Mouse (Mus musculus) MEL (cell line): ENCODE results near the gene Plekhm3. TPM values are rescaled to one million over a fixed set of nuclear protein-coding genes. Genes with fewer than 3 reads are reported as not detected.
A peak's percentile ranks its signal among the peaks of the same experiment; 100 is the strongest.

Experiments
- DNase-seq: peaks from one replicate; pipeline ENCODE4 v3.0.0; 2011; ENCODE audit warnings: low read depth, low spot score
- H3K27ac ChIP-seq: 2 replicates; pipeline ENCODE4 v1.5.1; 2012; ENCODE audit warnings: low read depth, mild to moderate bottlenecking, control low read depth, low read length, moderate library complexity; ENCODE audit not compliant: control insufficient read depth
- H3K27me3 ChIP-seq, 2 experiments: fragments of 150-350 bp in 1 of 2; sonication (generic) in 1 of 2; 2 replicates each; pipeline ENCODE4 v1.6.1; 2012; ENCODE audit warnings: low read length in 2 of 2, mild to moderate bottlenecking in 2 of 2, improper control_type of control experiment in 1 of 2, moderate library complexity in 1 of 2; ENCODE audit not compliant: insufficient read depth in 2 of 2, control insufficient read depth in 1 of 2
- H3K36me3 ChIP-seq, 2 experiments: 2 replicates each; pipeline ENCODE4 v1.6.1; 2012 to 2014; ENCODE audit warnings: low read length in 2 of 2, improper control_type of control experiment in 1 of 2, inconsistent platforms in 1 of 2, mild to moderate bottlenecking in 1 of 2; ENCODE audit not compliant: insufficient read depth in 2 of 2, control insufficient read depth in 1 of 2
- H3K4me1 ChIP-seq, 2 experiments: fragments of 150-350 bp in 1 of 2; sonication (generic) in 1 of 2; 2 replicates each; pipeline ENCODE4 v1.6.1; 2012; ENCODE audit warnings: low read length in 2 of 2, improper control_type of control experiment in 1 of 2, mild to moderate bottlenecking in 1 of 2; ENCODE audit not compliant: insufficient read depth in 2 of 2, control insufficient read depth in 1 of 2
- H3K4me3 ChIP-seq, 2 experiments: fragments of 150-350 bp in 1 of 2; sonication (generic) in 1 of 2; 2 replicates each; pipeline ENCODE4 v1.5.1; 2012; ENCODE audit warnings: low read depth in 2 of 2, low read length in 2 of 2, mild to moderate bottlenecking in 2 of 2, moderate library complexity in 2 of 2, control low read depth in 1 of 2, improper control_type of control experiment in 1 of 2; ENCODE audit not compliant: control insufficient read depth in 1 of 2, insufficient read depth in 1 of 2
- H3K79me2 ChIP-seq: 2 replicates; pipeline ENCODE4 v1.6.1; 2012; ENCODE audit warnings: mild to moderate bottlenecking, low read length, moderate library complexity; ENCODE audit not compliant: control insufficient read depth, poor library complexity, insufficient read depth
- H3K9ac ChIP-seq: 2 replicates; pipeline ENCODE4 v1.6.1; 2012; ENCODE audit warnings: low read depth, mild to moderate bottlenecking, control low read depth, low read length, moderate library complexity; ENCODE audit not compliant: control insufficient read depth, poor library complexity, severe bottlenecking
- H3K9me3 ChIP-seq: fragments of 150-350 bp; sonication (generic); replicated peaks from 2 replicates; pipeline ENCODE4 v1.6.1; 2012; ENCODE audit warnings: mild to moderate bottlenecking, low read length, improper control_type of control experiment, moderate library complexity; ENCODE audit not compliant: insufficient read depth
- CTCF ChIP-seq, 3 experiments: IDR thresholded peaks in 2 of 3; conservative IDR thresholded peaks in 1 of 3; 2 replicates each; pipeline ENCODE4 v1.5.1; 2011 to 2012; ENCODE audit warnings: low read length in 3 of 3, low read depth in 2 of 3, mild to moderate bottlenecking in 2 of 3, improper control_type of control experiment in 1 of 3, inconsistent platforms in 1 of 3, mixed read lengths in 1 of 3, moderate library complexity in 1 of 3; ENCODE audit not compliant: control insufficient read depth in 1 of 3, insufficient read depth in 1 of 3, poor library complexity in 1 of 3, severe bottlenecking in 1 of 3
- EP300 ChIP-seq, 2 experiments: IDR thresholded peaks; 2 replicates each; pipeline ENCODE4 v1.6.1; 2011; ENCODE audit warnings: improper control_type of control experiment in 2 of 2, low read length in 2 of 2, low read depth in 1 of 2, mild to moderate bottlenecking in 1 of 2
- GATA1 ChIP-seq: IDR thresholded peaks from 2 replicates; pipeline ENCODE4 v1.6.1; 2011; ENCODE audit warnings: low read depth, low read length, improper control_type of control experiment
- MAFK ChIP-seq: IDR thresholded peaks from 2 replicates; pipeline ENCODE4 v1.6.1; 2011; ENCODE audit warnings: low read depth, mild to moderate bottlenecking, low read length, improper control_type of control experiment, borderline replicate concordance
- MAZ ChIP-seq: IDR thresholded peaks from 2 replicates; pipeline ENCODE4 v1.6.1; 2012; ENCODE audit warnings: low read depth, mild to moderate bottlenecking, inconsistent platforms, low read length, improper control_type of control experiment
- MYB ChIP-seq: IDR thresholded peaks from 2 replicates; pipeline ENCODE4 v1.6.1; 2011; ENCODE audit warnings: mild to moderate bottlenecking, low read depth, low read length, improper control_type of control experiment
- NELFE ChIP-seq: IDR thresholded peaks from 2 replicates; pipeline ENCODE4 v1.6.1; 2011; ENCODE audit warnings: low read depth, low read length, improper control_type of control experiment
- NRF1 ChIP-seq: IDR thresholded peaks from 2 replicates; pipeline ENCODE4 v1.6.1; 2014; ENCODE audit warnings: low read depth, mild to moderate bottlenecking, inconsistent platforms, low read length, improper control_type of control experiment, moderate library complexity; ENCODE audit not compliant: poor library complexity, insufficient read depth, severe bottlenecking
- POLR2AphosphoS5 ChIP-seq: IDR thresholded peaks from 2 replicates; pipeline ENCODE4 v1.6.1; 2012; ENCODE audit warnings: low read depth, borderline replicate concordance, mild to moderate bottlenecking, inconsistent platforms, low read length, moderate library complexity, mixed read lengths
- TCF12 ChIP-seq: IDR thresholded peaks from 2 replicates; pipeline ENCODE4 v1.6.1; 2014; ENCODE audit warnings: low read depth, mild to moderate bottlenecking, inconsistent platforms, low read length, improper control_type of control experiment, moderate library complexity
- polyA plus RNA-seq, 2 experiments: library from polyadenylated mRNA; stranded (reverse) in 1 of 2; unstranded in 1 of 2; fragments of >175 nt in 1 of 2; fragments of >200 nt in 1 of 2; gene quantifications; 2 replicates each; pipeline versions ENCODE4 v1.2.1 to v1.2.4; 2012; ENCODE audit warnings: low replicate concordance in 2 of 2, low read depth in 1 of 2; ENCODE audit not compliant: insufficient read length in 2 of 2, insufficient read depth in 1 of 2, missing spikeins in 1 of 2
- total RNA-seq: library from RNA; depleted of rRNA; stranded (reverse); fragments of 300-350 nt; gene quantifications from 2 replicates; pipeline ENCODE4 v1.2.3, GENCODE M21; 2012

Plekhm3 gene
- total and polyA plus RNA-seq, 3 experiments = 1.8 to 2.0 TPM; not detected in 1

GRCm38 (mm10) chr1:64813182-64813581 lies 143.4 kb downstream of the Plekhm3 start:
- TF ChIP-seq MYB (no peak), MAFK (peak; percentile 65; the same call in 1 of the 2 replicates)
- no peak overlapping the region for H3K9ac ChIP-seq

GRCm38 (mm10) chr1:64811956-64812355 lies 144.7 kb downstream of the Plekhm3 start:
- Histone ChIP-seq H3K79me2 (no peaks in the 10 kb centered on the region), H3K36me3 (peaks cover 0 to 15% of the 10 kb centered on the region in 2 experiments; a peak in 2 of 4 replicates), H3K4me1 (peaks cover 0 to 8% of the 10 kb centered on the region in 2 experiments; a peak in 3 of 4 replicates), H3K9me3 (no peaks in the 10 kb centered on the region), H3K9ac (no peak overlapping the region), H3K4me3 (no peak overlapping the region), H3K27ac (no peak overlapping the region; the same call in 1 of the 2 replicates), H3K27me3 (no peaks in the 10 kb centered on the region)
- DNase-seq = peak; percentile 45
- TF ChIP-seq EP300 (IDR thresholded peaks at IDR 0.05; ENCODE audit: low read depth in 1 of 2, low read length in 2 of 2) (0 out of 4 replicates have a peak, but pooled peaks of 1 of the 2 experiments have one; percentile 17), GATA1 (peak; percentile 32; the same call in 1 of the 2 replicates), TCF12 (no peak), POLR2AphosphoS5 (no peak)

More at GRCm38 (mm10) chr1:64813182-64813581, 143.4 kb downstream of the Plekhm3 start:
- Histone ChIP-seq H3K27me3 (no peaks in the 10 kb centered on the region), H3K27ac (no peak overlapping the region), H3K4me1 (peaks cover 0 to 8% of the 10 kb centered on the region in 2 experiments; a peak in 3 of 4 replicates), H3K4me3 (no peak overlapping the region), H3K79me2 (no peaks in the 10 kb centered on the region), H3K36me3 (peaks cover 0 to 15% of the 10 kb centered on the region in 2 experiments; a peak in 2 of 4 replicates), H3K9me3 (no peaks in the 10 kb centered on the region)
- no peak for DNase-seq

GRCm38 (mm10) chr1:64809085-64809484 lies 147.5 kb downstream of the Plekhm3 start:
- Histone ChIP-seq H3K4me3 (no peak overlapping the region), H3K36me3 (peaks cover 0 to 15% of the 10 kb centered on the region in 2 experiments; a peak in 2 of 4 replicates), H3K27me3 (no peaks in the 10 kb centered on the region), H3K27ac (no peak overlapping the region), H3K9me3 (no peaks in the 10 kb centered on the region), H3K4me1 (peaks cover 0 to 8% of the 10 kb centered on the region in 2 experiments; a peak in 3 of 4 replicates), H3K9ac (no peak overlapping the region), H3K79me2 (no peaks in the 10 kb centered on the region)
- DNase-seq = no peak
- TF ChIP-seq NRF1 (no peak), MAZ (no peak), CTCF (IDR thresholded peaks at IDR 0.05 in 2 of 3, conservative IDR thresholded peaks at IDR 0.05 in 1 of 3; ENCODE audit: control insufficient read depth in 1 of 3, insufficient read depth in 1 of 3, low read depth in 2 of 3, low read length in 3 of 3, poor library complexity in 1 of 3, severe bottlenecking in 1 of 3) (no peak), TCF12 (no peak), NELFE (no peak)
